Mouse (Mus musculus): ENCODE data around the gene Chrne.

- TF ChIP-seq CTCF (IDR thresholded peaks at IDR 0.05; ENCODE audit: low read depth, low read length): no peak
- TF ChIP-seq GATA1 (IDR thresholded peaks at IDR 0.05; ENCODE audit: borderline replicate concordance, low read length): no peak
- TF ChIP-seq TAL1 (conservative IDR thresholded peaks at IDR 0.05; ENCODE audit: low read depth, low read length): no peak
Measured at GRCm38 (mm10) chr11:70615074-70615473, 3.9 kb downstream of the Chrne start.

Measured in G1E (cell line).